In genomic region chr5:131491843-131492242, GRCm38 (mm10) we compare ENCODE assay signal across 26 mouse cellular contexts.
DNase-seq lines count a peak whose midpoint lies in the region; ATAC-seq and TF ChIP-seq lines count a peak whose summit lies in the region.
"Had no signal": no experiment of that assay in that cellular context is flagged by ENCODE, and none has a peak within 500 bp of the region (broad histone marks: within the 10 kb centered on the region; RNA-seq: fewer than 3 reads in every experiment).

No protein-coding gene starts in this region.

- no peak overlapping the region for H3K4me2 ChIP-seq in hindbrain, embryonic 13.5 days
- no peak overlapping the region for H3K4me2 ChIP-seq in hindbrain, embryonic 14.5 days (replicated peaks)
- no peak overlapping the region for H3K4me2 ChIP-seq in kidney, postnatal 0 days (ENCODE audit: low read length)
- no peak overlapping the region for H3K4me2 ChIP-seq in embryonic facial prominence, embryonic 13.5 days
- H3K4me2 ChIP-seq: forebrain, embryonic 12.5 days; liver, embryonic 15.5 days; lung, embryonic 15.5 days; midbrain, embryonic 13.5 days had no signal

- no peak for TF ChIP-seq CTCF in kidney, postnatal 0 days (IDR thresholded peaks at IDR 0.05; ENCODE audit: low read depth)
- TF ChIP-seq CTCF in cerebellum, adult 2 months (IDR thresholded peaks at IDR 0.05; ENCODE audit: borderline replicate concordance, insufficient read depth, low read depth, low read length), result no peak

- DNase-seq in adrenal gland, postnatal 14 days, result peak; percentile 14
- DNase-seq in adrenal gland, postnatal 36 days, result no peak
- DNase-seq in hindbrain, embryonic 14.5 days (ENCODE audit: low spot score), result no peak
- DNase-seq in kidney, postnatal 0 days (ENCODE audit: low spot score), result peak; percentile 48
- DNase-seq in kidney, adult 9 months, result no peak
- no peak for DNase-seq in cerebellum, adult 2 months
- DNase-seq: adrenal gland, postnatal 25 days; cerebellum, adult 9-11 months; gastrocnemius, postnatal 25 days; heart, postnatal 36 days; kidney, adult 11 months; layer of hippocampus, adult 9-11 months; liver; lung, postnatal 36 days; thymus, postnatal 25 days had no signal

- H3K27ac ChIP-seq in hindbrain, embryonic 13.5 days, result 0 out of 2 replicates have a peak overlapping the region, but pooled peaks have one; percentile 30
- H3K27ac ChIP-seq in hindbrain, embryonic 14.5 days, result no peak overlapping the region
- no peak overlapping the region for H3K27ac ChIP-seq in kidney, postnatal 0 days
- H3K27ac ChIP-seq in embryonic facial prominence, embryonic 13.5 days, result peak overlapping the region; percentile 39; the same call in 1 of the 2 replicates
- no peak overlapping the region for H3K27ac ChIP-seq in cerebellum, adult 2 months (ENCODE audit: insufficient read depth, low read length)
- H3K27ac ChIP-seq: forebrain, embryonic 12.5 days; heart, embryonic 10.5 days; hindbrain, postnatal 0 days; liver, embryonic 15.5 days; lung, embryonic 15.5 days; midbrain, embryonic 13.5 days had no signal

- H3K4me3 ChIP-seq in hindbrain, embryonic 13.5 days, result no peak overlapping the region
- H3K4me3 ChIP-seq in hindbrain, embryonic 14.5 days (replicated peaks; ENCODE audit: low read length), result no peak overlapping the region
- H3K4me3 ChIP-seq in kidney, postnatal 0 days (replicated peaks; ENCODE audit: low read depth, low read length), result no peak overlapping the region
- H3K4me3 ChIP-seq in embryonic facial prominence, embryonic 13.5 days, result no peak overlapping the region
- H3K4me3 ChIP-seq in cerebellum, adult 2 months (replicated peaks; ENCODE audit: insufficient read depth, low read depth, low read length), result no peak overlapping the region
- H3K4me3 ChIP-seq: erythroblast, embryonic 14.5 days; forebrain, embryonic 12.5 days; heart, embryonic 10.5 days; liver, embryonic 15.5 days; lung, embryonic 15.5 days; megakaryocyte, embryonic 14.5 days; midbrain, embryonic 13.5 days had no signal

- H3K9ac ChIP-seq in hindbrain, embryonic 13.5 days, result no peak overlapping the region
- no peak overlapping the region for H3K9ac ChIP-seq in hindbrain, embryonic 14.5 days
- H3K9ac ChIP-seq in kidney, postnatal 0 days (ENCODE audit: low read depth, low read length), result no peak overlapping the region
- H3K9ac ChIP-seq in embryonic facial prominence, embryonic 13.5 days, result no peak overlapping the region
- H3K9ac ChIP-seq: forebrain, embryonic 12.5 days; liver, embryonic 15.5 days; lung, embryonic 15.5 days; midbrain, embryonic 13.5 days had no signal

- TF ChIP-seq POLR2A in cerebellum, adult 2 months (IDR thresholded peaks at IDR 0.05; ENCODE audit: borderline replicate concordance, insufficient read depth, low read length), result no peak

- H3K4me1 ChIP-seq in hindbrain, embryonic 13.5 days (replicated peaks), result peaks cover 64% of the 10 kb centered on the region
- no peaks in the 10 kb centered on the region for H3K4me1 ChIP-seq in hindbrain, embryonic 14.5 days (replicated peaks; ENCODE audit: control insufficient read depth, insufficient read depth, low read length)
- H3K4me1 ChIP-seq in kidney, postnatal 0 days (replicated peaks; ENCODE audit: insufficient read depth, low read length), result no peaks in the 10 kb centered on the region; the same call in 1 of the 2 replicates
- peaks cover 24% of the 10 kb centered on the region for H3K4me1 ChIP-seq in embryonic facial prominence, embryonic 13.5 days
- no peaks in the 10 kb centered on the region for H3K4me1 ChIP-seq in cerebellum, adult 2 months (ENCODE audit: control insufficient read depth, insufficient read depth, low read length)
- H3K4me1 ChIP-seq: liver, embryonic 15.5 days; lung, embryonic 15.5 days; megakaryocyte, embryonic 14.5 days had no signal

- no peaks in the 10 kb centered on the region; the same call in 1 of the 2 replicates for H3K36me3 ChIP-seq in hindbrain, embryonic 13.5 days
- H3K36me3 ChIP-seq in hindbrain, embryonic 14.5 days (replicated peaks; ENCODE audit: control insufficient read depth, insufficient read depth), result no peaks in the 10 kb centered on the region; the same call in 1 of the 2 replicates
- no peaks in the 10 kb centered on the region for H3K36me3 ChIP-seq in kidney, postnatal 0 days (ENCODE audit: insufficient read depth, low read length)
- H3K36me3 ChIP-seq in embryonic facial prominence, embryonic 13.5 days, result peaks cover 3% of the 10 kb centered on the region; the same call in 1 of the 2 replicates
- H3K36me3 ChIP-seq: forebrain, embryonic 12.5 days; liver, embryonic 15.5 days; lung, embryonic 15.5 days; midbrain, embryonic 13.5 days had no signal

- no peak for ATAC-seq in hindbrain, embryonic 13.5 days (ENCODE audit: low FRiP score)
- ATAC-seq in hindbrain, embryonic 14.5 days (ENCODE audit: low FRiP score), result no peak
- no peak for ATAC-seq in kidney, postnatal 0 days (replicated peaks; ENCODE audit: low FRiP score, low read depth)
- ATAC-seq in embryonic facial prominence, embryonic 13.5 days (ENCODE audit: insufficient number of reproducible peaks, insufficient read depth, low FRiP score, low TSS enrichment, low read depth), result no peak
- ATAC-seq: activated CD4-positive, CD25-positive, alpha-beta regulatory T cell, adult 4 months; hindbrain, postnatal 0 days; midbrain, embryonic 13.5 days had no signal

- 63% methylated on average over 8 of the region's 8 CpGs for WGBS in hindbrain, embryonic 13.5 days
- WGBS in hindbrain, embryonic 14.5 days, result 73% methylated on average over 8 of the region's 8 CpGs
- WGBS in kidney, postnatal 0 days, result 35% methylated on average over 8 of the region's 8 CpGs
- 52% methylated on average over 8 of the region's 8 CpGs for WGBS in embryonic facial prominence, embryonic 13.5 days
- WGBS in cerebellum, adult 2 months, result 85% methylated on average over 8 of the region's 8 CpGs

- no peaks in the 10 kb centered on the region for H3K9me3 ChIP-seq in hindbrain, embryonic 13.5 days
- H3K9me3 ChIP-seq in hindbrain, embryonic 14.5 days (ENCODE audit: control insufficient read depth, low read length), result no peaks in the 10 kb centered on the region
- no peaks in the 10 kb centered on the region for H3K9me3 ChIP-seq in kidney, postnatal 0 days (replicated peaks; ENCODE audit: low read length)
- H3K9me3 ChIP-seq in embryonic facial prominence, embryonic 13.5 days, result no peaks in the 10 kb centered on the region
- H3K9me3 ChIP-seq: forebrain, embryonic 12.5 days; heart, embryonic 10.5 days; lung, embryonic 15.5 days; midbrain, embryonic 13.5 days had no signal

- H3K27me3 ChIP-seq in hindbrain, embryonic 13.5 days, result no peaks in the 10 kb centered on the region
- no peaks in the 10 kb centered on the region for H3K27me3 ChIP-seq in hindbrain, embryonic 14.5 days (ENCODE audit: control insufficient read depth, insufficient read depth, low read length)
- no peaks in the 10 kb centered on the region for H3K27me3 ChIP-seq in kidney, postnatal 0 days (ENCODE audit: insufficient read depth, low read length)
- no peaks in the 10 kb centered on the region for H3K27me3 ChIP-seq in embryonic facial prominence, embryonic 13.5 days
- H3K27me3 ChIP-seq in cerebellum, adult 2 months (ENCODE audit: control insufficient read depth, insufficient read depth, low read length), result no peaks in the 10 kb centered on the region
- H3K27me3 ChIP-seq: forebrain, embryonic 12.5 days; liver, embryonic 15.5 days; lung, embryonic 15.5 days; megakaryocyte, embryonic 14.5 days; midbrain, embryonic 13.5 days had no signal

Comparison
In these comparisons a context has a peak if more than half of its experiments do, and no peak if none do; other contexts are left out.
1. DNase-seq: peak in adrenal gland, postnatal 14 days (single experiment) and kidney, postnatal 0 days (single experiment); none in adrenal gland, postnatal 36 days (0 of 2), hindbrain, embryonic 14.5 days (single experiment), kidney, adult 9 months (single experiment) and cerebellum, adult 2 months (0 of 2).
2. H3K27ac ChIP-seq: peak in hindbrain, embryonic 13.5 days (single experiment) and embryonic facial prominence, embryonic 13.5 days (single experiment); none in hindbrain, embryonic 14.5 days (single experiment), kidney, postnatal 0 days (single experiment) and cerebellum, adult 2 months (single experiment).